Comparison of ENCODE assay signal across 25 mouse cellular contexts in the genomic region with DNA sequence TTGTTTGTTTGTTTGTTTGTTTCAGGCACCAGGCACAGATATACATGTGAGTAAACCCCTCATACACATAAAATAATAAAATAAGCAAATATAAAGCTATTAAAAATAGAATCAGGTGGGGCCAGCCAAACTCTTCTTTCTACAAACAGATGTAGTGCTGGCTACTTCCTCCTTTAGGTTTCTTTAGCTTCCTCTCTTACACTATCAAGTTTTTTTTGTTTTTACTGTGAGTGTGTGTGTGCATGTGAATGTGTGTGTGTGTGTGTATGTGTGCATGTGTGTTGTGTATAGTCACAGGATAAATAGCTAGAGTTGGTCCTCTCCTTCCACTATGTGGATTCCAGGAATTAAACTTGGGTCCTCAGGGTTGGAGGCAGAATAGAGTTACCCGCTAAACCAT. TPM values are rescaled to one million over a fixed set of nuclear protein-coding genes. Genes with fewer than 3 reads are reported as not detected.
"Had no signal": no experiment of that assay in that cellular context is flagged by ENCODE, and none has a peak within 500 bp of the region (broad histone marks: within the 10 kb centered on the region; RNA-seq: fewer than 3 reads in every experiment).

No protein-coding gene starts in this region.

- H3K27ac ChIP-seq: neural tube, embryonic 12.5 days; neural tube, embryonic 13.5 days; neural tube, embryonic 15.5 days; stomach, embryonic 15.5 days; stomach, postnatal 0 days had no signal

- H3K27me3 ChIP-seq: neural tube, embryonic 12.5 days; neural tube, embryonic 15.5 days; stomach, embryonic 15.5 days had no signal

- H3K9ac ChIP-seq: neural tube, embryonic 12.5 days; neural tube, embryonic 13.5 days; neural tube, embryonic 15.5 days; stomach, embryonic 15.5 days had no signal

- H3K9me3 ChIP-seq: neural tube, embryonic 12.5 days; neural tube, embryonic 13.5 days; neural tube, embryonic 15.5 days; stomach, embryonic 15.5 days had no signal

- H3K4me1 ChIP-seq: neural tube, embryonic 12.5 days; neural tube, embryonic 13.5 days; neural tube, embryonic 15.5 days; stomach, embryonic 15.5 days had no signal

- H3K4me3 ChIP-seq: neural tube, embryonic 12.5 days; neural tube, embryonic 13.5 days; neural tube, embryonic 15.5 days; stomach, embryonic 15.5 days had no signal

- H3K36me3 ChIP-seq: neural tube, embryonic 12.5 days; neural tube, embryonic 13.5 days; neural tube, embryonic 15.5 days; stomach, embryonic 15.5 days had no signal

- DNase-seq: right cerebral cortex, adult 18-20 months; right cerebral cortex, postnatal 14 days; right cerebral cortex, postnatal 25 days; right cerebral cortex, postnatal 4 days; spleen, adult 18-20 months; thymus, adult 18-20 months; thymus, adult 2 months; thymus, postnatal 14 days; thymus, postnatal 25 days; thymus, postnatal 36 days; thymus, postnatal 4 days had no signal

RNA-seq across cellular contexts. Expression of a gene that starts 12.6 kb away (rescaled TPM):
- total RNA-seq: neutrophil, adult 5-6 weeks had no signal
- polyA plus RNA-seq: neural tube, embryonic 12.5 days; neural tube, embryonic 13.5 days; neural tube, embryonic 14.5 days; neural tube, embryonic 15.5 days; small intestine, adult 2 months; spleen, adult 2 months; stomach, embryonic 14.5 days; stomach, embryonic 16.5 days; stomach, postnatal 0 days; thymus, adult 2 months; thymus, postnatal 0 days; urinary bladder, adult 2 months had no signal

RNA-seq across cellular contexts. Expression of a gene that starts 47.1 kb away (rescaled TPM):
- polyA plus RNA-seq: neural tube, embryonic 12.5 days; neural tube, embryonic 13.5 days; testis, adult 2 months had no signal
